Mouse (Mus musculus): ENCODE measurements at regions not wholly inside any gene's neighbourhood (a gene's known extent, or its start where the extent isn't known, plus 50 kb on each side); places are given as distances from the start of the nearest gene placed in this dataset.

- H3K4me3 ChIP-seq (ENCODE audit: insufficient read depth, low read depth, low read length), result no peak overlapping the region
- peaks cover 9% of the 10 kb centered on the region; the same call in 1 of the 2 replicates for H3K4me1 ChIP-seq (ENCODE audit: control insufficient read depth, insufficient read depth, insufficient read length, low read length)
- H3K27ac ChIP-seq (replicated peaks; ENCODE audit: low read depth, low read length), result no peak overlapping the region
Observed at GRCm38 (mm10) chr1:64288812-64289447, 166.8 kb upstream of the Klf7 start.

GRCm38 (mm10) chr1:64287068-64287467 is 165.0 kb upstream of the Klf7 start:
- peaks cover 9% of the 10 kb centered on the region; the same call in 1 of the 2 replicates for H3K4me1 ChIP-seq (ENCODE audit: control insufficient read depth, insufficient read depth, insufficient read length, low read length)
- no peak overlapping the region for H3K27ac ChIP-seq (replicated peaks; ENCODE audit: low read depth, low read length)
- H3K4me3 ChIP-seq (ENCODE audit: insufficient read depth, low read depth, low read length), result no peak overlapping the region

GRCm38 (mm10) chr1:64284656-64285055 is 162.6 kb upstream of the Klf7 start:
- Histone ChIP-seq H3K4me3 (ENCODE audit: insufficient read depth, low read depth, low read length) (no peak overlapping the region), H3K27ac (replicated peaks; ENCODE audit: low read depth, low read length) (no peak overlapping the region), H3K4me1 (ENCODE audit: control insufficient read depth, insufficient read depth, insufficient read length, low read length) (peaks cover 9% of the 10 kb centered on the region; the same call in 1 of the 2 replicates)

DNA sequence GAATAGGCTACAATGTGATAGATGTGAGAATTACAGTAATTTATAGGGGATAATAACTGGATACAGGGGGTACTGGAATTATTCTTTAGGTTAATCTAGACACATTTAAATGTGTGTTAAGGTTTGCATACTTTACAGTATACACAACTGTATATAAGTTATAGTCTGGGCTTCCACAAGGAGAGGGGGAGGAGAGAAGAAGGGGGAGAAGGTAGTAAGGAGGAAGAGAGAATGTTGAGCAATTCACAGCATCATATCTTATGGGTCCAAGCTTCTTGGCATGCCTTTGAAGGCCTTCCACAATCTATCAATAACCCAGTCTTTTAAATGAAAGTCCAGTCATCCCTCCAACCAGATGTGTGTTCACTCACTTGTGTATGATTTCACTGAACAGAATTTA is 153.8 kb upstream of the Klf7 start:
- H3K4me1 ChIP-seq (ENCODE audit: control insufficient read depth, insufficient read depth, insufficient read length, low read length), result no peaks in the 10 kb centered on the region
- H3K4me3 ChIP-seq (ENCODE audit: insufficient read depth, low read depth, low read length), result no peak overlapping the region
- H3K27ac ChIP-seq (replicated peaks; ENCODE audit: low read depth, low read length), result no peak overlapping the region

- Histone ChIP-seq H3K27ac (replicated peaks; ENCODE audit: low read depth, low read length) (no peak overlapping the region), H3K4me3 (ENCODE audit: insufficient read depth, low read depth, low read length) (no peak overlapping the region), H3K4me1 (ENCODE audit: control insufficient read depth, insufficient read depth, insufficient read length, low read length) (no peaks in the 10 kb centered on the region)
Observed at GRCm38 (mm10) chr1:64275086-64275802, 153.2 kb upstream of the Klf7 start.

- H3K27ac ChIP-seq (replicated peaks; ENCODE audit: low read depth, low read length), result no peak overlapping the region
- H3K4me3 ChIP-seq (ENCODE audit: insufficient read depth, low read depth, low read length), result no peak overlapping the region
Observed at GRCm38 (mm10) chr1:64257237-64257636, 135.2 kb upstream of the Klf7 start.

GRCm38 (mm10) chr1:64255554-64256295 is 133.6 kb upstream of the Klf7 start:
- H3K4me1 ChIP-seq (ENCODE audit: control insufficient read depth, insufficient read depth, insufficient read length, low read length), result peaks cover 1% of the 10 kb centered on the region; the same call in 1 of the 2 replicates
- no peak overlapping the region for H3K4me3 ChIP-seq (ENCODE audit: insufficient read depth, low read depth, low read length)
- no peak overlapping the region for H3K27ac ChIP-seq (replicated peaks; ENCODE audit: low read depth, low read length)

More at GRCm38 (mm10) chr1:64257237-64257636, 135.2 kb upstream of the Klf7 start:
- H3K4me1 ChIP-seq (ENCODE audit: control insufficient read depth, insufficient read depth, insufficient read length, low read length), result no peaks in the 10 kb centered on the region

- no peak overlapping the region for H3K27ac ChIP-seq (replicated peaks; ENCODE audit: low read depth, low read length)
Observed at GRCm38 (mm10) chr1:64254673-64255072, 132.6 kb upstream of the Klf7 start.

DNA sequence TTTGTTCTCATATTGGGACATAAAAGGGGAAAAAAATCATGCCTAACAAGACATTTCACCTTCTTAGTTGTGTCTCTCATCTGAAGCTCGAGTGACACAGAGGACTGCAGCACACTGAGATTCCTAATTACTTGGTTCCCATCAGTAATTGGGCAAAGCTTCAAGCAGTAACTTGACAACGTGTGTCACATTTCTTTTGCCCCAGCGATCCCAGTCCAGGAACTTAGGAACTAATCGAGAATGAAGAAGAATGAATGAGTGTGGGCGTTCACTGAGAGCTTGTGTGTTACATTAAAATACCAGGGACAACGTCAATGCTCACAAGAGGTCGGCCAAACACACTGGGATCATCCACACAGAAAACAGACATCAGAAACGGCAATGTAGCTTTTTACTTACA is 131.9 kb upstream of the Klf7 start:
- no peak overlapping the region for H3K4me3 ChIP-seq (ENCODE audit: insufficient read depth, low read depth, low read length)
- no peak overlapping the region for H3K27ac ChIP-seq (replicated peaks; ENCODE audit: low read depth, low read length)
- H3K4me1 ChIP-seq (ENCODE audit: control insufficient read depth, insufficient read depth, insufficient read length, low read length), result peaks cover 2% of the 10 kb centered on the region; the same call in 1 of the 2 replicates

More at GRCm38 (mm10) chr1:64254673-64255072, 132.6 kb upstream of the Klf7 start:
- H3K4me1 ChIP-seq (ENCODE audit: control insufficient read depth, insufficient read depth, insufficient read length, low read length), result peaks cover 2% of the 10 kb centered on the region; the same call in 1 of the 2 replicates
- no peak overlapping the region for H3K4me3 ChIP-seq (ENCODE audit: insufficient read depth, low read depth, low read length)

- no peaks in the 10 kb centered on the region for H3K4me1 ChIP-seq (ENCODE audit: control insufficient read depth, insufficient read depth, insufficient read length, low read length)
- no peak overlapping the region for H3K4me3 ChIP-seq (ENCODE audit: insufficient read depth, low read depth, low read length)
- H3K27ac ChIP-seq (replicated peaks; ENCODE audit: low read depth, low read length), result no peak overlapping the region
Observed at GRCm38 (mm10) chr1:64242401-64242800, 120.3 kb upstream of the Klf7 start.

DNA sequence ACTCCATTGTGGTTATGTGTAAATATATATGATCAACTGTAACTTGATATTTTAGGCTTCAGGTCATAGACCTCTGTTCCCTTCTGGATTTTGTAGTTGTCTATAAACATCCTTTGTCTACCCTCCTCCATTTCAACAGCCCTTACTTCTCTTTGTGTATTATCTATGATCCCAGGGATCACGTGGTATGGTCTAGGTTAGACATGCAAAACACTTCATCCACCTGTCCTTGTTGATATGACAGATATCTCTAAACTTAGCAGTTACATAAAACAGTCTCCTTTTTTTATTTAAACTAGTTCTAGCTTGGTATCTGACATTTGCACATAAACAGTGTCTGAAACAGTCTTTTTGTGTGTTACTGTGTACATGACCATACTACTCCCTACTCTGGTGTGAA is 107.6 kb upstream of the Klf7 start:
- Histone ChIP-seq H3K4me3 (ENCODE audit: insufficient read depth, low read depth, low read length) (no peak overlapping the region), H3K4me1 (ENCODE audit: control insufficient read depth, insufficient read depth, insufficient read length, low read length) (peaks cover 11% of the 10 kb centered on the region)

GRCm38 (mm10) chr1:64226001-64226918 is 104.2 kb upstream of the Klf7 start:
- peak overlapping the region; percentile 64 for H3K27ac ChIP-seq (replicated peaks; ENCODE audit: low read depth, low read length)
- H3K4me1 ChIP-seq (ENCODE audit: control insufficient read depth, insufficient read depth, insufficient read length, low read length), result peaks cover 30% of the 10 kb centered on the region
- no peak overlapping the region for H3K4me3 ChIP-seq (ENCODE audit: insufficient read depth, low read depth, low read length)

More for the DNA sequence above, 107.6 kb upstream of the Klf7 start:
- no peak overlapping the region for H3K27ac ChIP-seq (replicated peaks; ENCODE audit: low read depth, low read length)

DNA sequence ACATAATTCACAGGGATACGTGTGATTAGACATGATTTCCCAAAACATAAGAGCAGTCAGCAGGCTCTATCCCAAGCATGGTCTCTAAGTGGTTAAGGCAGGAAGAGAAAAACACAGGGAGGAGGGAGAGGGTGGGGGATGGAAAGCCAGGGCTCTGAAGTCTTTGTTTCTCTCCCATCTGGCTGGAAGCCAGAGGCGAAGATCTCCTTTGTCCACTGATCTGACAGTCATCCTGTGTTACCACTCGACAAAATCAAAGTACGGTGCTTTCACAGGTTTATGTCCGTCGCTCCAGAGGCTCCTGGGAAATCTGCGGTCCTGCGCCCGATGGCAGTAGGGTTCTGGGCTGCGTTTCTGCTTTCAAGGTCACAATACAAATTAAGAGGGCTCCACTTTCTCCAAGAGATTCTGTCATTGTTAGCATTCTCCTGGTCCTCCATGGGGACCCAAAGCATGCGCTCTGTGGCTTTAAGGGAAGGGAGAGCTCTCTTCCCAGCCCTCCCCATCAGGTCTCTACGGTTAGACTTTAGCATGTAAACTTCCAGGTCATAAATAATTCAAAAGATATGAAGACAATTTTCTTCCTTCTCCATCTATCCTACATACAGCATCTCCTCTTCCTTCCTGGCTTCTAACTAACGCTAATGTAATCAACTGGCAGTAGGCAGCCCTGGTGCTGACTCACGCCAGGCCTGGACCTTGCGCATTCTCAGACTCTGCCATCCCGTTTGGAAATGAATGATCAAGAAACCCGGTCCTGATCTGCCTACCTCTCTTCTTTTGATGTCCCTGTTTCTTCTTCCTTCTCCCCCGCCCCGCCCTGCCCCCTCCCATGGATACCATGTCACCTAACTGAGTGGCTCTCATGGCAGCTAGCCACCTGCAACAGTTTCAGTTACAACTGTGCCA is 102.0 kb upstream of the Klf7 start:
- Histone ChIP-seq H3K4me3 (ENCODE audit: insufficient read depth, low read depth, low read length) (0 out of 2 replicates have a peak overlapping the region, but pooled peaks have one; percentile 4), H3K27ac (replicated peaks; ENCODE audit: low read depth, low read length) (peak overlapping the region; percentile 47; the same call in 1 of the 2 replicates), H3K4me1 (ENCODE audit: control insufficient read depth, insufficient read depth, insufficient read length, low read length) (peaks cover 30% of the 10 kb centered on the region)

Data from brown adipose tissue, adult 24 weeks (tissue).